Mouse (Mus musculus) CH12F3 (cell line): ENCODE measurements at regions not wholly inside any gene's neighbourhood (a gene's known extent, or its start where the extent isn't known, plus 50 kb on each side); places are given as distances from the start of the nearest gene placed in this dataset.

Source experiments
- in situ Hi-C: fragments of 300-500 bp; cut with MboI; formaldehyde crosslinking; loops from 2 replicates; pipeline ENCODE4 v1.14.3; 2020; ENCODE audit warnings: low sequenced_read_pairs

DNA sequence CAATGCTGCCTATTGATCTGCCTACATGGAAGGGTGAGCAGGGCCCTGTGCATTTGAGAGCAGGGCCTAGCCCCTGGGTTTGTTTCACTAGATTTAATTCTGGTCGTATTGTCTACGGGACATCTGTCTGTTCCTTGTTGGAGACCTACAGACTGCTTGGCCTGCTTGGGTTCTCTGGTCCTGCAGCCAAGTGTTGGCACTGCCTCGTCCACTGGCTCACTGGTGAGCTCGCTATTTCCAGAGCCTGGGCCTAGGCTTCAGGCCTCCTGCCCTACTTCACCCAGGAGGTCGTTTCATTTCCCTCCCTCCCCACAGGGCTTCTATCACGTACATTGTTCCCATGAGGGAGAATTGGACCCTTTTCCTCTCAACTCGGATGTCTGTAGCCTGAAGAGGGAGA lies 62.2 kb upstream of the Blcap start:
- in situ Hi-C loops, result loop anchor here (25.0 kb wide), 1 partner anchor 354 kb away; no protein-coding TSS in a partner anchor

DNA sequence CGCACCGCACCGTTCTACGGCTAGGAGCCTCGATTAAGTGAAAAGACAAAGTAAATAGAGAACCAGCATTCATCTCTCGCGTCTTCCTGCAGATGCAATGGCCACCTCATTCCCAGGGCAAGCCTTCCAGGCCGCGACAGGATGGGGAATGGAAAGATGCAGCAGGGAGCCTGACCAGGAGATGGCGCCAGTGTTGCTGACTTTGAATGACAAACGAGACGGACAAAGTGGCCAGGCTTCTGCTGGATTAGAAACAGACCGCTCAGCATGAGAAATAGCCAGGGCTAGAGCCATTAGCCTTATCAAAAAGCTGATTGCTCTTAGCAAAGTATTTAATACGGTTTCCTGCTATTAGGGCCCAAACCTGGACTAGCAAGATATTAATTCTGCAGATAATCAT lies 64.6 kb upstream of the Blcap start:
- in situ Hi-C loops, result loop anchor here (25.0 kb wide), 1 partner anchor 352 kb away; no protein-coding TSS in a partner anchor

DNA sequence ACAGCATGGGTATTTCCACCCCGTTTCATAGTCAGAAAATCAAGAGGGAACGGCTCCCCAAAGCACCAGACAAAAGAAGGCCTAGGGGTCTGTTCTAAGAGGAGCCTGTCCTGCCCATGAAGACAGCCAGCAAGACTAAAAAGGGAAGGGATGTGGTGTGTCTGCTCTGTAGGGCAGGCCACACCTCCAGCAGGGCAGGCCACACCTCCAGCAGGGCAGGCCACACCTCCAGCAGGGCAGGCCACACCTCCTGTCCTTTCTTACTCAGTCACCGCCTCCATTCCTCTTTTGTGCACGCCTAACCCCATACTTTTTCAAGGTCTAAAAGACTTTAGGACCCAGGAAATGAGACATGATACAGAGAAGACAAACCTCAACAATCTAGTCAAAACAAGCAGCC lies 69.8 kb upstream of the Blcap start:
- in situ Hi-C loops, result loop anchor here (25.0 kb wide), 1 partner anchor 346 kb away; no protein-coding TSS in a partner anchor

DNA sequence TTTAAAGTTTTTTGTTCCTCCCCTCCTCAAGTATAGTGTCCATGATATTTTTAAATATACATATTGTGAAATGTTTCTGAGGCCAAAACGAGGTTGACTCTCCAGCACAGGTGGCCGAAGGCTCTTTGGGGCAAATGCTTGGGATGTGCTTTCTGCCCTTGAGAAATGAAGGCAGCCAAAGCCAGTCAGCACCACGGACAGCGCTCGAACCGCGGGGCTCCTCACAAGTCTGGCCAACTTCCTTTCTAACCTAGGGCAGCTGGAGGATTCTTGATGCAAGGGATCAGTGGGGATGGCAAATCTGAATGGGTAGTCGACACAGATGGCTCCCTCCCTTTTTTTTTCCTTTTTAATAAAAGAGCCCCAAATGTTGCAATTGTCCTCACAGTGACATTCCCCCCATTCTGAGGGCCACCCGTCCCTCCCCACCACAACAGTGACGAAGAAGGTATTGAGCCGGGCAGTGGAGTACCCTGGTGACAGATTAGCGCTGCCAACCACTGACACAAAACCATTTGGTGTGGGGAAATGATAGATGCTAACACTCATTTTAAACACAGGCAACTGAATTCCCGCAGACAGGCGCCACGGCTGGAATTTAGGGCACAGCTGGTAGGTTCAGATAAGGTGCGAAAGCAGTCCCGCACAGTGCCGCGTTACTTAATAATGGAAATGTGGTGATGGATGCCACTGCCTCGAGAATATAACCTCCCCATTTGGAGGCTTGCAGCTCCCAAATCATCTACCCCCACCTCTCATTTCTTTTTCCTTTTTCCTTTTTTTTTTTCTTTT lies 73.4 kb upstream of the Ctnnbl1 start:
- in situ Hi-C loops, result no loop called here

DNA sequence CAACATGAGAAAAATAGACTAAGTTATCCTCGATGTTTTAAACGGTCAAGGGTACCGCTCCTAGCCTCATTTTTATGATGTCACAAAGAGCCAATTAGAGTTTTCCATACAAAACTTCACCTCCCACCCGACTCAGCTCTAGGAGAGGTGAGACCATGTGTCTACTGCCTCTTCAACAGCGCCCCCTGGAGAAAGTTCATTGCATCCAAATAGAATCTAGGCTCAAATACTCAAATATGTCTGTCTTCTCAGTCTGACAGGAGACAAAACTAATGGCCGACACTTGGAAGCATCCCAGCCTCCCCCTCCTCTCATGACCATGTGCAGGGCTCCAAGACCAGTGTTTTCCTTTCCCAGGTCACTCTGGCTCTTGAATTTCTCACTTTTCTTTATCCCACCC lies 72.7 kb upstream of the Ctnnbl1 start:
- in situ Hi-C loops, result no loop called here

DNA sequence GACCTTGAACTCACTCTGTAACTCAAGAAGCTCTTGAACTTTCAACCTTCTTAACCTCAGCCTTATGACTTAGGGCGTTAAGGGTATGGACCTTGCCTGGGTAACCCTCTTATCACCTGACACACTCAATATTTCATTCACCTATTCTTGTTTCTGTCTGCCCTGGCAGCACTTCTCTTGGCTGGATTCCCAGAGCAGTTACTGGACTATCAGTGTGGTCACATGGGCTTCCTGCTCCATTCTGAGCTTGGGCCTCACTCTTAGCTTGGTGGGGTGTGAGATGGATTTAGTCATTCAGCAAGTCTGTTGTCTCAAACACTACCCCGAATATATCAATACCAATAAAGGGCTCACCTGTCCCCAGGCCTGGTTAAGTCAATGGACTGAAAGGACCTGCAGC lies 67.0 kb upstream of the Ctnnbl1 start:
- in situ Hi-C loops, result no loop called here

DNA sequence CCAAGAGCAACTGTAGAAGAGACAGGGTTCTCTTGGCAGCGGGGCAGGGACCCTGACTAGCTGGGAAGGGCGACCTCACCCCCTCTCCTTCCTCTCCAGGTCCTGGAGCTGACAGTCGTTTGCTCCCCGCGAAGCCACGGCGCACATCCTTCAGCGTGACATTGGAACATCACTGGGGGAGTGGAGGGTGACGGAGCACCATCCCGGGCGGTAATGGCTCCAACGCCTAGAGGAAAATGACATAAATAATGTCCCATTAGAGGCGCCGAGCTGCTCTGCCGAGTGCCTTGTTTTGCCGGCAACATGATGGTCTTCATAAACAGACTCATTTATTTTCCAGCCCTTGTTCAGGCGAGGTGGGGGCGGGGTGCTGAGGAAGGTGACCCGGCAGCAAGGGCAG lies 62.3 kb upstream of the Ctnnbl1 start:
- in situ Hi-C loops, result no loop called here

DNA sequence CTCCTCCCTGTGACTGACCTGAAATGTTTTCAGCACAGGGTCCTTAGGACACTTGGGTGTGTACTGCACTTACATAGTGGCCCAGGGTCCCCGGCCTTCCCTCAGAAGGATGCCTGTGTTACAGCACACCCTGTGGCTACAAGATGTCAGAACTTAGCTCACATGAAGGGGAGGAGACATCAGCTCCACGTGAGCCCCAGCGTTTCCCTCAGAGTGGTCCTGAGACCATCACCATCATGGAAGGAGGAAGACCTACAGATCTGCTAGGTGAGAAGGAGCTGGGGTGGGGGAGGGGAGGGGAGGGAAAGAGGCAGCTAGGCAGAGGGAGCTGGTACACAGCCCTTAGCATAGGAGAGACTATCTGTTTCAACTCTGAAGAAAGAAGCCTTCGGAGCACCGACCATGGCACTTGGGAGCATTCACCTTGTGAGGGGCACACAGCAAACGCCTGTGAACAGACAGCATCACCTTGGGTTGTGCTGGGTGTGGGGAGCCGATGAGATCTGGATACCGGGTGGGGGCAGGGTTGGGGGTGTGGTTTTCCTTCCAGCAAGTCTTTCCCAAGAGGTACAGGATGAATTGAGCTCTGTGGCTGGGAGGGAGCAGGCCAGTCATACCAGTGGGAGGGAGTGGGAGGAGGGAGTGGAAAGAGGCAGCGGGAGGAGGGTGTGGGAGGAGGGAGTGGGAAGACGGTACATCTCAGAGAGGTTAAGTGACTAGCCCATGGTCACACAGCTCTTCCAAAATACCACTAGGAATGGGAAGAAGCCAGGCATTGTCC lies 60.6 kb upstream of the Ctnnbl1 start:
- in situ Hi-C loops, result no loop called here

DNA sequence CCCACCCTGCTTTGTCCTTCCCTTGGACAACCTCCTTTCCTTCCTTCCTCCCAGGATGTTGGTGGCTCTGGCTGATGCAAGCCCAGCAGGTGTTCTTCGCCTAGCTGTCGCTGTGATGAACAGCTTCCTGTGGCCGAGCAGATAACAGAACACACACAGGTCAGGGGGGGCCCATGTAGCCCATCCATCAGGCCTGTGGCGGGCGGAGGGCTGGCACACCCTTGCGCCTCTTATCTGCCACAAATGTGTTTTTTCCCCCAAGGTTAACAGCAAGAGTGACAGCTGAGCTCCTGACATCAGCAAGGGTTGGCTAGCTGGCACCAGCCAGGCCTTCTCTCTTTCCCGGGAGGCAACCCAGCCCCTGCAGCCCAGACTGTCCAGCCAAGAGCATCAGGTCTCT lies 59.9 kb upstream of the Ctnnbl1 start:
- in situ Hi-C loops, result no loop called here

DNA sequence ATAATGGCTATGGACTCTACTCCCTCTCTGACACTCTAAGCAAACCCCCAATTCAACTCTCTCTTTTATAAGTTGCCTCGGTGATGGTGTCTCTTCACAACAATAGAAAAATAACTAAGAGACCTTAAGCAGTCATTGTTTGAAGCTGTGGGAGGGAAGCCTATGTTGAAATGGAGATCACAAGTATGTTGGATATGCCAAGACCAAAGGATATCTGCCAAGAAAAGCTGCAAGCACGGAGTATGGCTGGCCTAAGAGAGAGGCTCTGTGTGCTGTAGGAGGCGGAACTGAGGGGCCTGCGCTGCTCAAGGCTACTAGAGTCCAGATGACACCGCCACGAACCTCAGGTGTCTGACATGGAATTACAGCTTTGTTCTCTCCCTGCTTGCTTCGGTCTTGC lies 55.3 kb upstream of the Ctnnbl1 start:
- in situ Hi-C loops, result no loop called here
